Mouse (Mus musculus): ENCODE data around the gene Pla2g12b.
"Not testable (repeated sequence)": the region's sequence is repeated elsewhere in the genome, so short reads cannot be mapped to it uniquely, and the experiment has no call there.

Pla2g12b gene

DNA sequence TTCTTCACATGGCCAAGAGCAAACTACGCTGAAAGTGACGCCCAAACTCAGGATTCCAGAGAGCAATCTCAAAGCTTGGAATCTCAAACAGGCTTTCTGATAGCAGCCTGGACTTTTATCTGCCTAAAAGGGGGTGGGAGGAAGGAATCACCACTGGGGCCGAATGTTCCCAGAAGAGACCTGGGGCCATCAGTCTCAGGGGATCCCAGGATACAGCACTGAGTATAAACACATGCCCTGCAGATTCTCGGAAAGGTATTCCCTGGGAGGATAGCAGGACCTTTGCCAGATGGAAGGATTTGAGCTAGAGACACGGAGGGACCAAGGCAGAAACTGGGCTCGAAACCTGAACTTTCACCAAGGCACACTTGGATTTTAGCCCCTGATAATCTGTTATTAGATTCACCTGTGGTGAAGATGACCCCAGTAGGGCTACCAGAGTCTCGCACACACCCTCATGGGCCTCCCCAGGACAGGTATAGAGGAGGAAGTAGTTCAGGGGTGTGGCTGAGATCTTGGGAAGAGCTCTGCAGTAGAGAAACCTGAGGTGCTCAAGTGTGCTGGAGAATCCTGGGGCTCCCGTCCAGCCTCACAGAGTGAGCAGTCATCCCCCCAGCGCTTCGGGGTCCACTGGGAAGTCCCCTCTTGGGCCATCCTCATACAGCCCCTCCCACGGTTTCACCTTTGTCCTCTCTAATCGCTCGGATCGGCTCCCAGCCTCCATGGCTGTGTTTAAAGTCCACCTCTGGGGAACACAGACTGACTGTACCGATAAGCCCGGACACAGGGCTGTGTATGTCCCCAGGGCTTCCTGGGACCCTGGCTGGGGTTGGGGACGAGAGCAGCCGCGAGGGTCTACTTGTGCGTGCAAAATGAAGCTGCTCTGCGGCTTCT is at the start of gene Pla2g12b:
TSS of gene Pla2g12b (plus strand) at position 762 of the 894 bp plus-strand sequence.
- in situ Hi-C loops (cut with MseI, MboI): no loop called here

DNA sequence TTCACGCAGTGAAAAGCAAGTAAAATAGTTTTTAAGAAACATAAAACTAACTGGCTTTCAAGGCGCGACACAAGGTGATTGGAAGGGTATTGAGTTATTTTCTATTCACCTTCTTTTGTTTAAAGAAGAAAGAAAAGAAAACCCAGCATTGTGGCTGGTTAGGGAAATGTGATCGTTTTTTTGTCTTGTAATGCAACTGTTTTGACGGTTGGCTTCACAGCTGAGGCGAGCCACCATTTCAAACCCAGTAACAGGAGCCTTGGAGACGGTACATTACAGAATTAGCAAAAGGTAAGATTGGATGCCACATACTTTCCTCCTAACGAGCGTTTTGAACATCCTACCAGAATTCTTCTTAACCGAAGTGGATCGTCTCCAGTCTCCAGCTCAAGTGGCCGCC is 49.3 kb upstream of the Pla2g12b start:
- in situ Hi-C loops (cut with MseI, MboI): no loop called here

DNA sequence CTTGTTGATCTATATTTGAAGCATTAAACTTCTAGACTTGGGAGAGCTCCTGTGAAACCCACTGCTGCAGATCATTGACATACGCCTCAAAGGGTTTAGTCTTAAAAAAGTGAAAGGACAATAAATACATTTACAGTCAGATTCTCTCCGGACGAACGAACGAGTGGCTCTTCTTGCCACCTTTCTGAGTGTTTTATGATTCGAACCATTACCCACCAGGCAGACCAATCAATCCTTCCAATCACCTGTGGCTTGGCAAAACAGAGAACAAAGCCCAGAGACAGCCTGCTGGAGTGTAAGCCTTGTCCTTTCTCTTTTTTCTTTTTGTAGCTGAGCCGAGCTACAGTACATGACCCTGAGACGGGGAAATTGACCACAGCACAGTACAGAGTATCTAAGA is 48.4 kb upstream of the Pla2g12b start:
- in situ Hi-C loops (cut with MseI, MboI): no loop called here

DNA sequence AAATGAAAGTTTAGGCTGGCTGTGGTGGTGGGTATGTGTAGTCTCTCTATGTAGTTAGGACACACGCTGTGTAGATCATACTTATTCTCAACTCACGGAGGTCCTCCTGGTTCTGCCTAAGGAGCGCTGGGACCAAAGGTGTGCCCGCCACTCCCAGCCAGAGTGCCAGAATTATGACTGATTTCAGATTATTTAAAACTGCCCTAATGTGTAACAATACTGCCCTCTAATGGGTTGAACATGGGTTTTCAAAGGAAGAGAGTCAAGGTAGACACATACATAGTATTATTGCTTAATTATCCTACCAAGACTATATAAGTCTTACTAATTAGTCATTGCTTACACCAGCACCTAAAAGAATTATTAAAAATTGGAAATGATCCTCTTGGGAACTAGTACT is 44.7 kb upstream of the Pla2g12b start:
- in situ Hi-C loops (cut with MseI, MboI): no loop called here

DNA sequence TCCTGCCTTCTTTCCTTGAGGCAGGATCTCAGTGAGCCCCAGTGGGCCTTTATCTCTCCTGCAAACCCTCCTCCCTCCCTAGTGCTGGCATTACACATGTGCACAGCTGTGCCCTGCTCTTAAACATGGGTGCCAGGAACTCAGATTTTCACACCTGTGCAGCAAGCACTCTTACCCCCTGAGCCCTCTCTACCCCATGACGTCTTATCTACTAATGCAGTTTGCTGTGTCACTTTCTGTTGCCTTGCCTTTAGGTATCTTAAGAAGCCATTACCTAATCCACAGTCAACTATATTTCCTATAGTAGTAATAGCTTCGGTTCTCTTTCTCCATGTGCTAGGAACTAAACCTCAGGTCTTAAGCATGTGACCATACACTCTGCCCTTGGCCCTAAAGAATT is 40.3 kb upstream of the Pla2g12b start:
- in situ Hi-C loops (cut with MseI, MboI): no loop called here

DNA sequence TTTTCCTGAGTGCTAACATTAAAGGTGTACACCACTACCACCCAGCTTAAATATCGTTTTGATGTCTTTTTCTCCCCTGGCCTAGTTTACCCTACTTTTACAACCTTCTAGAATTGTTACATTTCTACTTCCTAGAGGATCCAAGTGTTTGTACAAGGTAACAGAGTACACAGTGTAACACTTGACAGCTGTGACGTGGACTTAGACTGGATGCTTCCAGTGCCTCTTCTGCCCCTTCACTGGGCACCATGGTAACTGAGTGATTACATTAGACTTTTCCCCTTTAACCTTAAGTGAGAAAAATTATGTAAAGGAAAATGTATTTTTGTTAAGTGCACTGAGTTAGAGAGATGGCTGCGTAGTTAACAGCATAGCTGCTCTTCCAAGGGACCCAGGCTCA is 38.9 kb upstream of the Pla2g12b start:
- in situ Hi-C loops (cut with MseI, MboI): no loop called here

DNA sequence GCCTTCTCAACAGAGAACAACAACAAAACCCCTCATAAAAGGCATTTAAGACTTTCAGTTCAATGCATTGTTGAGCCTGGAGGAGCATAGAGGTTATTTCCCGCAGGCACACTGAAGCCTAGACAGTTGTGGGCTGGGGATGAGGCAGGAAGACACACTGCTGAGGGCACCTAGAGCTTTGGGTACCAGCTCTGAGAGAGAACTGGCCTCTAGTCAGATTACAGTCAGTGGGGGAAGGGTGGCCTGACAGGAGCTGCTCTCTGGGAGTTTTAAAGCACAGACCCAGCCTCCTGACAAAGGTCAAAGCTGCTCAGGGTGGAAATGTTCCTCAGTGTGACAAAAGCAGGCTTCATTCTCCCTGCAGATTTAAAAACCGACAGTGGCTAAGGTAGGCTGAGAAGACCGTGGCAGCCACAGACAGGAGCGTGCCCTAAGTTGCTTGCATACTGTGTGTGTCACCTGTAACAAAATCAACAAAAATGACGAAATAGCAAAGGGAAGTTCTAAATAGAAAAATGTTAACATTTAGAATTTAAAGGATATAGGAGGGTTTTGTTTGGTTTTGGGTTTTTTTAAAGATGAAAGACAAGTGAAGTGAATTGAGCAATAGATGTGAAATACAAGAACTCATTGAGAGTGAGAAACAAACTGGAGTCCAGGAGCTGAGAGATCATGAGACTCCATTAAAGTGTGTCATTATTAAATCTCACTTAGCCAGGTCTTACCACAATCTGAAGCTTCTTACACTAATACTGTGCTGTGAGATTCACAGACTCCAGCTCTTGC is 37.5 kb upstream of the Pla2g12b start:
- in situ Hi-C loops (cut with MseI, MboI): no loop called here

DNA sequence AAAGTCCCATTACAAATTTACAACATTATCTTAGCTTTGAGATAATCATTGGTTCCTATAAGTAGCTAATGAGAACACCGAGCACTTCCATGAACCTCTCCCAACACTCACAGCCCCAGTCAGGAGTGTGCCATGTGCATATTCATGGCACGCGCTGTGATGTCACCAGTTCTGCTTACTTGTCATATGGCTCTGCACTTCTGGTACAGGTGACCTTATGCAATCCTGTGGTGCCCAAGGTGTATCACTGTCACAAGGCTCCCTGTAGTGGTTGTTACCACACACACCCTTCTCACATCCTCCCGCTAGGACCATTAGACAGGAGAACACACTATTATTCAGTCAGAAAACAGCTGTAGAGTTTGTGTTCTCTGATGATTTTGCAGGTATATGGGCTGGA is 36.7 kb upstream of the Pla2g12b start:
- in situ Hi-C loops (cut with MseI, MboI): no loop called here

DNA sequence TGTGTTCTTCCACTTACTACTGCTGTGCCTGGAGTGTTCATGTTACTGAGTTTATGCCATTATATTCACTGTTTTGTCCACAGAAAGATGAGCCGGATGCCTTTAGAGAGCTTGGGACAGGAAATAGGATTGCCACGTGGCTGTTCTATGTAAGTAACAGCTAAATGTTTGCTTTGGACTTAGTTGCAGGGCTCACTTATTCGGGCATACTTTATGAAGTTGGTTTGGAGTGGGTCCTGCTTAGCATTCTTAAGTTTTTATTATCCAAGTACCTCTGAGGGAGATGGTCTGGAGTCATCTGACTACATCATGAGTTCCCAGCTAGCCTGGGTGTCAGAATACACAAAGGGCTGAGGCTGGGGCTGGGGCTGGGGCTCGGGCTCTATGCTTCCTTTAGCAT is 36.3 kb upstream of the Pla2g12b start:
- in situ Hi-C loops (cut with MseI, MboI): no loop called here

DNA sequence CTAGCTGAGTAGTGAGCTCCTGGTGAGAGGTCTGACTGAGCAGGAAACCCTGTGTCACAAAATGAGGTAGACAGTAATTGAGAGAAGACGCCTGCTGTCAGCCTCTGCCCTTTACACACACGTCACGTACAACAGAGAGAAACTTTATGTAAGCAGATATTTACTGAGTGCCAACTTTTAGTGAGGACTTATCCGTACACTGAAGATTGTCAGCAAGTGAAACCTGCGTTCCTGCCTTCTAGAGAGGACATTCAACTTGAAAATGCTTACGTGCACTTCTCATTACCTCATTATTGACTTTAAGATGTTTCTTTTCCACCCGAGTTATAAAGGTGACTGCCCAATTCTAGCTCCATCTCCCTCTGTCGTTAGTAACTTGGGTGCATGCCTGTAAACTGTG is 34.7 kb upstream of the Pla2g12b start:
- in situ Hi-C loops (cut with MseI, MboI): no loop called here

DNA sequence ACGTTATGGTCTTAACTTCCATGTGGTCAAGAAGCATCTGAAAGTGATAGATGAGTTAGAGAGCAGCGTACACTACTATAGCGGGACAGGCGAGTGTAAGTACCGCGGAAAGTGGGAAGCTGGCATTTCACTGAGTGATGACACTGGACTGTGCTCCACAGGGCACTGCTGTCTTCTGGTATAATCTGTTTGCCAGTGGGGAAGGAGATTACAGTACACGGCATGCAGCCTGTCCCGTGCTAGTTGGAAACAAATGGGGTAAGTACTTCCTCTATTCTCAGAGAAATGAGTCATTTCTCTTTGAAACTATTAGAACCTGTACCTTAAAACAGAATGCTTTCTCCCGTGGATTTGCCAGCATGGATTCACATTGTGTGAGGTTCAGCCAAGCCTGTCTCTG is 34.0 kb upstream of the Pla2g12b start:
- in situ Hi-C loops (cut with MseI, MboI): no loop called here

DNA sequence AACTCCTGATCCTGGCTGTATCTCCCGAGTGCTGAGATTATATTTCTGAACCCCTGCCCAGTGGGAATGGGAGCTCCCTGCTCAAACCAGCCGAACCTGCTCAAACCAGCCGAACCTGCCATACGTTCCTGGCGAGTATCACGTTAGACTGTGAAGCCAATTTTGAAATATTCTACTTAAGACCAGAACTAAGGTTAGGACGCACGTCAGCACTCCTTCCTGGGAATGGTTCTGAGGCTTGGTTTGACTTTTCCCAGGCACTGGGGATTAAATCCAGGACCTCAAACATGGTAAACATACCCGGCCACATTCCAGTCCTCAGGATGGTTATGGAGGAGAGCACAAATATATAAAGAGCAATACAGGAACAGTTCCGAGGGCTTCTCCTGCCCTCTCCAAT is 25.6 kb upstream of the Pla2g12b start:
- in situ Hi-C loops (cut with MseI, MboI): no loop called here

DNA sequence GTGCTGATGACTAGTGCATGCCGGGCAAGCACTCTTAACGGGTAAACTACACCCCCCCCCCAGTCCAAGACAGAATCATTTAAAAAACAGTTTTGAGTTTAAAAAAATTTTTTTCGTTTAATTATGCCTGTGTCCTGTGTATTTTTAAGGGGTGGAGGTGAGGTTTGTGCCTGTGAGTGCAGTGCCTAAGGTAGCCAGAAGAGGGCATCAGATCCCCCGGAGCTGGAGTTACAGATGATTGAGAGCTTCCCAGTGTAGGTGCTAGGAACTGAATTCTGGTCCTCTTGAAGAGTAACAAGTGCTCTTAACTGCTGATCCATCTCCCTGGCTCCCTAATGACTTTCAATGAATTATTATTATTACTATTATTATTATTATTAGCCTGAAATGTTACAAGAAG is 24.7 kb upstream of the Pla2g12b start:
- in situ Hi-C loops (cut with MseI, MboI): no loop called here

DNA sequence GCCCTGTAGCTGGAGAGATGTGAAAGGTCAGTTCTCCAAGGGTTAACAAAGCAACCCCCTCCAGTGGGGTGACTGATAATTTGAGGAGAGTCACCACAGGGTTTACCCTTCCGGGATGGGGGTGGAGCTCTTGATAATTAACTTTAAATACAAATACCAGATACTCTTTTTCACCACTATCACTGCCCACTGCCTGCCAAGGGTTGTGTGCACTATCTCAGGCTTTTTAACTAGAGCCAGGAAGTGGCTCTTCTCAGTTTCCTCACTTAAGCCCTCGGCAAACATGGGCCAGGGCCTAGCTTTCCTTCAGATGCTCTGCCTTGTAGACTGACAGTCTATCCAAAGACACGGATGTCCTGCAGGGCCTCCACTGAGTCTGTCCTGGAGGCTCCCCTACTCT is 23.5 kb upstream of the Pla2g12b start:
- in situ Hi-C loops (cut with MseI, MboI): no loop called here

DNA sequence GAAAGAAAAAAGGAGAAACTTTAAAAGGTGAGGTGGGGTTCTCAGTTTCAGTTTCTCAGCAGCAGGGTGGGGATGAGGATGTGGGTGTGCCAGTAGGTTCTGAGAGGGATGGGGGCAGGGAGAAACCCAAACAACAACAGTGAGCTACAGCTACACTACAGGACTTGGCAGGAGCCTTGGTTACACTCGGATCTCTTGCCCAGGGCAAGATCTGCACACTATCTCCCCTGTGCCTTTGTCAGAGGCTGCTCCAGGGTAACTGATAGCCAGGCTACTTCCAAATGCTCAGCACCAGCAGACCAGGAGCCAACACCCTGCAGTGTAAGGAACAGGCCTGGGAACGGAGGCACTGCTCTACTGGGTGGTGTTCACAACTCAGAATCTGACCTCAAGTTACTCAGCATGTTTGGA is 23.0 kb upstream of the Pla2g12b start:
- in situ Hi-C loops (cut with MseI, MboI): no loop called here

DNA sequence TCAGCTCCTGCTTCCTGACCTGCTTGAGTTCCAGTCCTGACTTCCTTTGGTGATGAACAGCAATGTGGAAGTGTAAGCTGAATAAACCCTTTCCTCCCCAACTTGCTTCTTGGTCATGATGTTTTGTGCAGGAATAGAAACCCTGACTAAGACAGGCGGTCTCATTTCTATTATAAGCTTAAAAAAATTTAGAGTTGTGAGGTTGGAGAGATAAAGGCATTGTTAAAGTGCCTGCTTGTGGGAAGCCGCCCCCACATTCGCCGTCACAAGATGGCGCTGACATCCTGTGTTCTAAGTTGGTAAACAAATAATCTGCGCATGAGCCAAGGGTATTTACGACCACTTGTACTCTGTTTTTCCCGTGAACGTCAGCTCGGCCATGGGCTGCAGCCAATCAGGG is 21.9 kb upstream of the Pla2g12b start:
- in situ Hi-C loops (cut with MseI, MboI): not testable (repeated sequence)

DNA sequence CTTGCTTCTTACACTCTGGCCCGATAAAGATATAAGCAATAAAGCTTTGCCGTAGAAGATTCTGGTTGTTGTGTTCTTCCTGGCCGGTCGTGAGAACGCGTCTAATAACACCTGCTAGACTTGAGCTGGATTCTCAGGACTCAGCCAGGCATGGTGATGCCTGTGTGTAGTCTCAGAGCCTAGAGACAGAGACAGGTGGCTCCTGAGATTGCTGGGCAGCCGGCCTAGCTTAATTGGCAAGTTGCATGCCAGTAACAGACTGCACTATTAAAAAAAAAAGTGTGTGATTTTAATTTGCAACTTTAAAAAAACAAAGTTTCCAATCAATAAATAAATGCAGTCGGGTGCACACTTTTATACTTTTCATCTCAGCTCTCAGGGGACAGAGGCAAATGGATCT is 16.5 kb upstream of the Pla2g12b start:
- in situ Hi-C loops (cut with MseI, MboI): no loop called here

DNA sequence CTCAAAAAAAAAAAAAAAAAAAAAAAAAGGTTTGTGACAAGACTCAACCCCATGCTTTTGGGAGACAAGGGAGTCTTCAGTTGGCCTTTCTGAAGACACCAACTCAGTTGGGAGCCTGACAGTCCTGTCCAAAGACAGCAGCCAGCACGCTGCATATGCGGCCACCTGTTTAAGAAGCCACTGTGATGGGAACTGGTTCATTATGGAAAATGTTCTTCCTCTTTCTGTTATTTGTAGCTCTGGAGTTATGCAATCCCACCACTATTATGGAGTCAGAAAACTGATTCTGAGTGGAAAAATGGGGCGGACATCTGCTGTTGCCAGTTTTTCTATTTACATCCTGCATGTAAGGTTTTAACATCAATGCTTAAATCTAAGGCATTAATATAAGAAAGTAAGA is 13.8 kb upstream of the Pla2g12b start:
- in situ Hi-C loops (cut with MseI, MboI): no loop called here

DNA sequence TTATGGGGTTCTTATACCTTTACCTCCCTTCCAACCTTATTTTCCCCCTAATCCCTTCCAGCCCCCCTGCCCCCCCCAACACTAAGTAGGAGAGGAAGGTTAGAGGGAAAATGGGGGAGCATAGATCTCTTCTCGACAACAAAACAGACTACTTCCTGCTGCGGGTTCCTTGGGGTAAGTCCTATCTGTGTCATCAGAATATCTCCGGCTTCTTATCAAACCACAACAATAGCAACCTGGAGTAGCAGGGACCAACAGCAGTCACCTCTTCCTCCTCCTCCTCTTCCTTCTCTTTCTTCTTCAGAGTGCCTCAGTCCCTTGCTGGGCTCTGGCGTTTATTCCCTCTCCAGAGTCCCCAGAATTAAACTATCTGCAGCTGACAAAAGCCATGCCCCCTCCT is 11.6 kb upstream of the Pla2g12b start:
- in situ Hi-C loops (cut with MseI, MboI): no loop called here

DNA sequence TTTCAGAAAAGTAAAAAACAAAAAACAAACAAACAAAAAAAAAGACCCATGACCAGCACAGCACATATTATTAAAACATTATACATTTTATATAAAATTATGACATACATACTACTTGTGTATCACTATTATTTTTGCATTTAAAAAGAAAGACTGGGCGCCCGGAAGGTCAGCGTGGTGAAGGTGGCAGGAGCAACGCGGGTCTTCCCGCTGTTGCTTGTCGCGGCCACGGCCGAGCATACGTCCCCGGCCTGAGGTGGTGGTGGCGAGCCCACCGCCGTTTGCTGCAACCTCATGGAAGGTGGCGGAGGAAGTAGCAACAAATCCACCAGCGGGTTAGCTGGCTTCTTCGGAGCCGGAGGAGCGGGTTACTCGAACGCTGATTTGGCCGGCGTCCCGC is 8.0 kb upstream of the Pla2g12b start, which contains the start of gene Gm10273:
TSS of gene Gm10273 (plus strand) at position 172 of the 400 bp plus-strand sequence.
- in situ Hi-C loops (cut with MseI, MboI): not testable (repeated sequence)

DNA sequence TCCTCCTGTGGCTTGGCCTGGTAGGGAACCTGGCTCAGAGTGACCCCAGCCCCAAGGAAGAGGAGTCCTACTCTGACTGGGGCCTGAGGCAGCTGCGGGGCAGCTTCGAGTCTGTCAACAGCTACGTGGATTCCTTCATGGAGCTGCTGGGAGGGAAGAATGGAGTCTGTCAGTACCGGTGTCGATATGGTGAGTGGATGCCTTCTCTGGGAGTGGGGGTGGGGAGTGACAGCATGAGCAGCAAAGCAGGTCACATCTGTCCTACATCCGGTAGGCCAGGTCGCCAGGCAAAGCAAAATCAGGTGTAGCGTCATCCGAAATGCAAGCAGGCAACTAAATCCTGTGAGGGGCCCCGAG is 311 bp downstream of the Pla2g12b start:
- in situ Hi-C loops (cut with MseI, MboI): no loop called here

DNA sequence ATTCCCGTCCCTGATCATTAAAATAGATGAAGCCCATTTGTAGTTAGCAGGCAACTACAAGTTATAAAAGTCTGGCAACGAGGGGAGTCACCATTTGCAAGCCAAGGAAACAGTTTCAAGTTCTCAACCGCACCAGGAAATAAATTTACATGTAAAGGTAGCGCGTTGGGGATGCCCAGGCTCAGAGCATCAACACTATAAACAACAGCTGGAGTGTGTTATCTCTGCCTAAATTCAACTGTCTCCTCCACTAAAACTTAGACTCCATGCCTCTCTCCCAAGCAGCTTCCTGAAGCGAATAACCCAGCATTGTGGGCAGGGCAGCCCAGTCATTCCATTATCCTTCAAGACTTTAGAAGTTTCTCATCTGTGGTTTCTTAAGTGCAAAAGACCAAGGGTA is 5.0 kb downstream of the Pla2g12b start:
- in situ Hi-C loops (cut with MseI, MboI): no loop called here

DNA sequence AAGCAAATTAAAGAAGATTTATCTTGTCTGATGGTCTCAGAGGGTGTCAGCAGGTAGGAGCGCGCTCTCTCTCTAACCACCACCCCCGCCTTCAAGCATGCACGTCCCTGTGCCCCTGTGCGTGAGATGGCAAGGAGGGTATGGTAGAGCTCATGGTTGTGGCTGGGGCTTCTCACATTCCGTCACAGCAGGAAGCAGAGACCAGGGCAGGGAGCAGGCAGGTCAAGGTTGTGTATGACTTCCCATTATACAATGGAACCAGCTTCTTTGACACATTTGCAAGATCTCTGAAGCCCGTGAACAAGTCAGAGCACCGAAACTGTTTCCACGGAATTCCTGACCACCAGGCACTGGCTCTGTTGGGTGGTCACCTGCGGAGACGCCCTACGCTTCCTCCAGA is 6.8 kb downstream of the Pla2g12b start:
- in situ Hi-C loops (cut with MseI, MboI): no loop called here

All from mouse trophoblast stem cell (cell line).